Mouse (Mus musculus) small intestine, adult 2 months (tissue): Measurements from ENCODE around the gene Rreb1.

Source experiments
- CTCF ChIP-seq: fragments of 200-500 bp; IDR thresholded peaks from 2 replicates; pipeline ENCODE4 v1.5.1; 2012; ENCODE audit warnings: low read depth, mild to moderate bottlenecking, control low read depth, inconsistent platforms, low read length, moderate library complexity, mixed read lengths; ENCODE audit not compliant: insufficient replicate concordance, insufficient read length; ENCODE audit errors: extremely low read depth
- POLR2A ChIP-seq: fragments of 200-500 bp; IDR thresholded peaks from 2 replicates; pipeline ENCODE4 v1.6.1; 2012; ENCODE audit warnings: low read depth, mild to moderate bottlenecking, control low read depth, inconsistent platforms, low read length, moderate library complexity

DNA sequence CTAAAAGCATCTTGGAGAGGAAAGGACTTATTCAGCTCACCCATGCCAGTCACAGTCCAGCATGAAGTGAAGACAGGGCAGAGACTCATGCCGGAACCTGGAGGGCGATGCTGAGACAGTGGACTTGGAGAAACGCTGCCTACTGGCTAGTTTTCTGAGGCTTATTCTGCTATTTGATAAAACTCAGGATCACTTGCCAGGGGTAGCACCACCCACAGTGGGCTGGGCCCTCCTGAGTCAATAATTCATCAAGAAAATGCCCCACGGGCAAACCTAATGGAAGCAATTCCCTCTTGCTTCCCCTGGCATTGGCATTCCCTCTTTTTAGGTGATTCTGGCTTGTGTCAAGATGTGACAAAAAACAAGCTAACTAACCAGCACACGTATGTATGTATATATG is 38.1 kb upstream of the Rreb1 start:
- TF ChIP-seq CTCF (no peak), POLR2A (no peak)
